Mouse (Mus musculus): ENCODE results near the gene Best1.

Best1 gene

GRCm38 (mm10) chr19:10022414-10023303 lies 21.2 kb upstream of the Best1 start:
- DNase-seq (ENCODE audit: low spot score), result no peak

- no peak for DNase-seq (ENCODE audit: low spot score)
These were observed 20.5 kb upstream of the Best1 start for GRCm38 (mm10) chr19:10021981-10022380.

- DNase-seq (ENCODE audit: low spot score), result no peak
These were observed 17.9 kb upstream of the Best1 start for GRCm38 (mm10) chr19:10019214-10019760.

- no peak for DNase-seq (ENCODE audit: low spot score)
These were observed 17.0 kb upstream of the Best1 start for GRCm38 (mm10) chr19:10018527-10018818.

- DNase-seq (ENCODE audit: low spot score), result peak; percentile 77
These were observed 16.4 kb upstream of the Best1 start for GRCm38 (mm10) chr19:10017637-10018526.

GRCm38 (mm10) chr19:10016151-10016550 lies 14.7 kb upstream of the Best1 start:
- no peak for DNase-seq (ENCODE audit: low spot score)

GRCm38 (mm10) chr19:10015442-10015841 lies 14.0 kb upstream of the Best1 start:
- no peak for DNase-seq (ENCODE audit: low spot score)

GRCm38 (mm10) chr19:10014824-10015223 lies 13.4 kb upstream of the Best1 start:
- no peak for DNase-seq (ENCODE audit: low spot score)

GRCm38 (mm10) chr19:10013913-10014312 lies 12.5 kb upstream of the Best1 start:
- DNase-seq (ENCODE audit: low spot score), result no peak

- no peak for DNase-seq (ENCODE audit: low spot score)
These were observed 11.9 kb upstream of the Best1 start for GRCm38 (mm10) chr19:10013348-10013747.

GRCm38 (mm10) chr19:10012827-10013278 lies 11.4 kb upstream of the Best1 start:
- no peak for DNase-seq (ENCODE audit: low spot score)

GRCm38 (mm10) chr19:10011408-10011807 lies 10.0 kb upstream of the Best1 start:
- no peak for DNase-seq (ENCODE audit: low spot score)

GRCm38 (mm10) chr19:10003696-10004095 lies 2.3 kb upstream of the Best1 start:
- no peak for DNase-seq (ENCODE audit: low spot score)

GRCm38 (mm10) chr19:10000330-10000729 lies 1.1 kb downstream of the Best1 start:
- DNase-seq (ENCODE audit: low spot score), result no peak

GRCm38 (mm10) chr19:9998736-9999486 lies 2.5 kb downstream of the Best1 start:
- no peak for DNase-seq (ENCODE audit: low spot score)

GRCm38 (mm10) chr19:9998063-9998416 lies 3.4 kb downstream of the Best1 start:
- DNase-seq (ENCODE audit: low spot score), result no peak

GRCm38 (mm10) chr19:9997204-9998062 lies 4.0 kb downstream of the Best1 start:
- no peak for DNase-seq (ENCODE audit: low spot score)

GRCm38 (mm10) chr19:9993036-9993656 lies 8.3 kb downstream of the Best1 start:
- DNase-seq (ENCODE audit: low spot score), result peak; percentile 62

GRCm38 (mm10) chr19:9992011-9992958 lies 9.1 kb downstream of the Best1 start:
- no peak for DNase-seq (ENCODE audit: low spot score)

Data from left cerebral cortex, adult 11 months (tissue).